Mouse (Mus musculus): ENCODE data around the gene Lhfpl4. TPM values are rescaled to one million over a fixed set of nuclear protein-coding genes. Genes with fewer than 3 reads are reported as not detected.
A peak's percentile ranks its signal among the peaks of the same experiment; 100 is the strongest.

The Lhfpl4 gene
- 0.37 TPM in 2 replicates for polyA plus RNA-seq (2016; fragmentation: Nextera tagmentation; extraction: Ambion mirVana)

DNA sequence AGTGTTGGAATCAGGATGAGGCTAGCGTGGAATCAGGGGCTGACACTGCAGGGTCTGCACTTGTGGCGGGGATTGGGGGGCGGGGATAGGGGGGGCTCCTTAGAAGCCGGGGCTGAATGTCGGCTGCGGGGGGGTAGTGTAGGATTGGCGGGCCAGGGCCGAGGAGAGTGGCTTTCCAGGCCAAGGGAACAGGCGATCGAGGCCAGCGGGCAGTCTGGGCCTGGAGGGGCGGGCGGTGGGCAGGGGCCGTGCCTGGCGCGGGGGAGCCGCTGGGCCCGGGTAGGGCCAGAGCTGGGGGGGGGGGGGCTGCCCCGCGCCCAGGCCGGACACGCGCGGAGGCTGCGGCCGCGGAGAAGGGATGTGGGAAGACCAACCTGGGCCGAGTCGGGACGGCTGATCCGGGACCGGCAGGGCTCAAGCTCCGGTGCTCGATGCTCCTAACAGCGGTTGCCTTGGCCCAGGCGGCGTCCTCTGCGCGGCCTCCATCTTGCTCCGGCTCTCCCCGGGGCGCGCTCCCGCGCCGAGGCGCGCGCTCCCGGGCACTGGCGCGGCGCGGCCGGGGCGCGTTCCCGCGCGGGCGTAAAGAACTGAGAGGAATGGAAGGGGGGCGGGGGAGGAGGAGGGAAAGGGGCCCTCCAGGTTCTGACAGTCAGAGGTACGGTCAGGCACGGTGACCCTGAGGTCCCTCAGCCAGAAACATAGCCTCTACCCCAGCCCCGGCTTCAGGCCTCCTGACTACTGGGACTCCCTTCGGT lies at the start of gene Lhfpl4:
Gene Lhfpl4, minus strand, starts transcription at position 544 of the 755 bp plus-strand sequence.
- Histone ChIP-seq H3K4me3 (peak within 1 kb of the TSS; percentile 57), H3K9ac (0 out of 2 replicates have a peak within 1 kb of the TSS, but pooled peaks have one; percentile 20), H3K36me3 (no peaks in the 10 kb centered on the region), H3K9me3 (replicated peaks) (no peaks in the 10 kb centered on the region), H3K27ac (ENCODE audit: poor library complexity, severe bottlenecking) (no peak within 1 kb of the TSS), H3K4me1 (replicated peaks) (peaks cover 11% of the 10 kb centered on the region), H3K27me3 (replicated peaks) (peaks cover 67% of the 10 kb centered on the region), H3K4me2 (peak within 1 kb of the TSS; percentile 86)
- WGBS: under 1% methylated on average over 54 of the region's 66 CpGs
- peak; percentile 33 for ATAC-seq (ENCODE audit: insufficient number of reproducible peaks, low FRiP score)

DNA sequence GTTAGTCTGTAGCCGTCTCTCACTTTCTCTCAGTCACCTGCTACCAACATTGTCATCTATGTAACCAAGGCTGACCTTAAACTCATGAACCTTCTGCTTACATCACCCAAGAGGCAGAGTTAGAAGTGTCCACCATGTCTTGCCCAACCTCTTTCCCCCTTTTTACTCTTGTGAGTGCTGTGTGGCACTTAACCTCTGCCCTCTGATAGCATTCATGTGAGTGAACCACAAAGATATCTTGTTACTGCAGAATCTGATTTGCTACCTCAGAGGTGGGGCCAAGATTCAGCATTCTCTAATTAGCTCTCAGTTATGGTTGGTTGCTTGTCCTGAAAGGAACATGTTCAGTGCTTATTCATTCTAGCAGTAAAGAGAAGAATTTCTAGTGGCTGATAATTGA lies 47.6 kb upstream of the Lhfpl4 start:
- H3K4me3 ChIP-seq: no peak overlapping the region
- no peak overlapping the region for H3K9ac ChIP-seq
- ATAC-seq (ENCODE audit: insufficient number of reproducible peaks, low FRiP score): no peak
- no peaks in the 10 kb centered on the region for H3K27me3 ChIP-seq (replicated peaks)
- peaks cover 13% of the 10 kb centered on the region for H3K4me1 ChIP-seq (replicated peaks)
- H3K36me3 ChIP-seq: peaks cover 35% of the 10 kb centered on the region
- WGBS: 84% methylated on average over 1 of the region's 1 CpGs
- no peak overlapping the region for H3K27ac ChIP-seq (ENCODE audit: poor library complexity, severe bottlenecking)
- no peaks in the 10 kb centered on the region for H3K9me3 ChIP-seq (replicated peaks)
- no peak overlapping the region for H3K4me2 ChIP-seq

DNA sequence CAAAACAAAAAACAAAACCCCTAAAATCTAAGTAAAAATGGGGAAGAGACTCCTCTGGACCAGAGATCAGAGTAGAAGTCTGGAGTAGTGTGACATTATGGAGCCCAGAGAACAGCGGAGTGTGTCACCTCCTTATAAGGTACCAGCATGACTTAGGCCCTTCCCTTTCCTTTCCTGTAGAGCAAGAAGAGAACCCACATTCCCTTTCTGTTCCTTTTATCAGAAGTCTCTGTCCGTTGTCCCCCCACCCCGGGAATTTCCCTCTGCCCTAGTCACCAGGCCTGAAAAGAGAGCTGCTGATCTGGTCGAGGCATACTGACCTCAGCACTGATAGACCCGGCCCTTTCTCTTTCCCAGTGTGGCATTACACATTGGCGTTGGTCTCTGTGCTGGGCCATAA lies 43.3 kb upstream of the Lhfpl4 start:
- no peak overlapping the region for H3K27ac ChIP-seq (ENCODE audit: poor library complexity, severe bottlenecking)
- peaks cover 26% of the 10 kb centered on the region for H3K36me3 ChIP-seq
- H3K9me3 ChIP-seq (replicated peaks): no peaks in the 10 kb centered on the region
- ATAC-seq (ENCODE audit: insufficient number of reproducible peaks, low FRiP score): no peak
- peak overlapping the region; percentile 91 for H3K4me2 ChIP-seq
- H3K4me1 ChIP-seq (replicated peaks): peaks cover 17% of the 10 kb centered on the region
- 17% methylated on average over 6 of the region's 6 CpGs for WGBS
- H3K27me3 ChIP-seq (replicated peaks): no peaks in the 10 kb centered on the region
- peak overlapping the region; percentile 91 for H3K9ac ChIP-seq
- peak overlapping the region; percentile 99 for H3K4me3 ChIP-seq

DNA sequence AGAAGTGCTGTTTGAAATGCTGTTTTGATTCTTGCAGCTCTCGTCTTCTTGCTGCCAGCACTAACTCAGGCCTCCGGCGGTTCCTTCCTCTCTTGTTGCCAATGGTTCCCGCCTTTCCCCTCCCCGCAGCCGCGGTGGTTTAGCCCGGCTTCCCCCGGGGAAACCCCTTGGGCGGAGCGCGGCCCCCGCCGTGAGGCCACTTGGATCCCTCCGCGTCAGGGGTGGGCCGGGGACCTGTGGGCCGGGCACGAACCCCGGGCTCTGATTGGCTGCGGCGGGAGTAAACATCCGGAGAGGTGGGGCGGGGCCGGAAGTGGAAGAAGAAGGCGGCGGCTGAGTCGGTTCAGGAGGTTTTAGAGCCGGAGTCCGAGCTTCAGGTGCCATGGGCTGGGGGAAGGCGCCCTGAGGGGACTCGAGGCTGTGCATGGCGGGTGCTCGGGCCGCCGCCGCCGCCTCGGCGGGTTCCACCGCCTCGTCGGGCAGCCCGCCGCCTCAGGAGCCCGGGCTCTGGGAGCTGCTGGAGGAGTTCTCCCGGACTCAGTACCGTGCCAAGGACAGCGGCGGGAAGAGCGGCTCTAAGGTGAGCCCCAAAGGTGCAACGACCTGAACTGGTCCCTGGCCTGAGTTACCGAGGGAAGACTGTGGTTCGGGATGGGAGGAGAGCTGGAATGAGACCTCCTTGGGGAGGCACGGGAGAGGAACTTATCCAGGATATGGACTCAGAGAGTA lies 42.5 kb upstream of the Lhfpl4 start, which contains the start of gene Mtmr14:
Gene Mtmr14, plus strand, starts transcription at position 302 of the 729 bp plus-strand sequence.
- WGBS: under 1% methylated on average over 51 of the region's 55 CpGs
- ATAC-seq (ENCODE audit: insufficient number of reproducible peaks, low FRiP score): peak; percentile 100

DNA sequence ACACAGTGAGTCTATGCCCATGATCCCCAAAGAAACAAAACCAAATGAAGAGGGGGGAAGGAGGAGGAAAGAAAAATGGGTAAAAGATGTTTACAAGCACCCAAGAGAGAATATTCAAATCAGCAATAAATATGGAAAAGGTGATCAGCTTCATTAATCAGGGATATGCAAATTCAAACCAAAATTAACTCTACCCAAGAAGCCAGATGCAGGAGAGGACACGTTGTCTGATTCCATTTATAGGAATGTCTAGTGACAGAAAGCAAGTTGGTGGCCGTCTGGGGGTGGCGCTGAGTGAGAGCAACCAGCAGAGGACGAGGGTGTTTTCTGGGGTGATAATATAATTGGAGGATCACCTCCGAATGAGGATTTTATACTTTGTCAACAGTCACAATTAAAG lies 40.0 kb upstream of the Lhfpl4 start:
- Histone ChIP-seq H3K4me3 (no peak overlapping the region), H3K27me3 (replicated peaks) (no peaks in the 10 kb centered on the region), H3K4me1 (replicated peaks) (peaks cover 17% of the 10 kb centered on the region), H3K4me2 (no peak overlapping the region), H3K36me3 (peaks cover 6% of the 10 kb centered on the region), H3K27ac (ENCODE audit: poor library complexity, severe bottlenecking) (no peak overlapping the region), H3K9ac (no peak overlapping the region), H3K9me3 (replicated peaks) (peaks cover 6% of the 10 kb centered on the region; the same call in 1 of the 2 replicates)
- no peak for ATAC-seq (ENCODE audit: insufficient number of reproducible peaks, low FRiP score)
- WGBS: 65% methylated on average over 5 of the region's 5 CpGs

More for the DNA sequence above, 42.5 kb upstream of the Lhfpl4 start, which contains the start of gene Mtmr14:
- no peaks in the 10 kb centered on the region for H3K9me3 ChIP-seq (replicated peaks)
- H3K4me2 ChIP-seq: peak within 1 kb of the TSS; percentile 91
- peak within 1 kb of the TSS; percentile 99 for H3K4me3 ChIP-seq
- H3K27me3 ChIP-seq (replicated peaks): no peaks in the 10 kb centered on the region
- peak within 1 kb of the TSS; percentile 91 for H3K9ac ChIP-seq
- peaks cover 22% of the 10 kb centered on the region for H3K36me3 ChIP-seq
- H3K27ac ChIP-seq (ENCODE audit: poor library complexity, severe bottlenecking): peak within 1 kb of the TSS; percentile 35
- peaks cover 17% of the 10 kb centered on the region for H3K4me1 ChIP-seq (replicated peaks)

DNA sequence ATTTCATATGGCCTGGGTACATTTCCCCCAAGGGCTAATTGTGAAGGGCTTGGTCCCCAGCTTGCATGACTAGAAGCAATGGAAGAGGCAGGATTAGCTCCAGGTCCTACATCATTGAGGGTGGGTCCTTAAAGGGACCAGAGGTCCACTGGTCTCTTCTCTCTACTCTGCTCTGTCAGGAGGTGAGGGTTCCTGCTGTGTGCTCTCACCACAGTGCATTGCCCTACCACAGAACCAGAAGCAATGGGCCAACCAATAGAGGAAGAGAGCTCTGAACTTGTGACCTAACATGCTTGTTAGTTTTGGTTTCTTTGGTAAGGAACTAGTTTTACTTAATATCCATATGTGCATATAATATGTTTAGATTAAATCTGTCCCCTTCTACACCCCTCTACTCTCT lies 31.5 kb upstream of the Lhfpl4 start:
- no peak for ATAC-seq (ENCODE audit: insufficient number of reproducible peaks, low FRiP score)
- no peaks in the 10 kb centered on the region for H3K36me3 ChIP-seq

DNA sequence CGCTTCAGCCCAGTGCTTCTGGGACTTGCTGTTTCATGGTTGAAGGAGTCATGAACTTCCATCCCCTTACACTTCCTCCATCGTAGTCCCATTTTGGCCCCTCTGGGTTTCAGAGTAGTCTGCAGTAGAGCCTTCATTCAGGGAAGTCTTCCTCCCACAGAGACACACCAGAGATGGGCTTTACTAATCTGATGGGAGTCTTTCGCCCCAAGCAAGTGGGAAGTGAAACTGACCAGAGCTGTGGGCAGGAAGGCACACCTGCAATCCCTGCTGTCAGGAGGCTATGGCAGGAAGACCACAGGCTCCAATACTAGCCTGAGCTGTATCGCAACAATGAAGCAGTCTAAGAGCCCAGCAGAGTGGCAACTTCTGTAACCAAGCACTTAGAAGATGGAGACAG lies 30.6 kb upstream of the Lhfpl4 start:
- H3K9ac ChIP-seq: no peak overlapping the region
- H3K27me3 ChIP-seq (replicated peaks): no peaks in the 10 kb centered on the region
- H3K4me1 ChIP-seq (replicated peaks): no peaks in the 10 kb centered on the region
- H3K27ac ChIP-seq (ENCODE audit: poor library complexity, severe bottlenecking): no peak overlapping the region
- ATAC-seq (ENCODE audit: insufficient number of reproducible peaks, low FRiP score): no peak
- no peaks in the 10 kb centered on the region for H3K36me3 ChIP-seq
- WGBS: 61% methylated on average over 4 of the region's 4 CpGs
- H3K9me3 ChIP-seq (replicated peaks): 0 out of 2 replicates have a peak, but pooled peaks cover 2% of the 10 kb centered on the region
- H3K4me2 ChIP-seq: no peak overlapping the region
- no peak overlapping the region for H3K4me3 ChIP-seq

More for the DNA sequence above, 31.5 kb upstream of the Lhfpl4 start:
- no peaks in the 10 kb centered on the region for H3K4me1 ChIP-seq (replicated peaks)
- no peak overlapping the region for H3K9ac ChIP-seq
- H3K27ac ChIP-seq (ENCODE audit: poor library complexity, severe bottlenecking): no peak overlapping the region
- peaks cover 6% of the 10 kb centered on the region; the same call in 1 of the 2 replicates for H3K9me3 ChIP-seq (replicated peaks)
- H3K27me3 ChIP-seq (replicated peaks): no peaks in the 10 kb centered on the region
- H3K4me2 ChIP-seq: no peak overlapping the region
- no peak overlapping the region for H3K4me3 ChIP-seq

DNA sequence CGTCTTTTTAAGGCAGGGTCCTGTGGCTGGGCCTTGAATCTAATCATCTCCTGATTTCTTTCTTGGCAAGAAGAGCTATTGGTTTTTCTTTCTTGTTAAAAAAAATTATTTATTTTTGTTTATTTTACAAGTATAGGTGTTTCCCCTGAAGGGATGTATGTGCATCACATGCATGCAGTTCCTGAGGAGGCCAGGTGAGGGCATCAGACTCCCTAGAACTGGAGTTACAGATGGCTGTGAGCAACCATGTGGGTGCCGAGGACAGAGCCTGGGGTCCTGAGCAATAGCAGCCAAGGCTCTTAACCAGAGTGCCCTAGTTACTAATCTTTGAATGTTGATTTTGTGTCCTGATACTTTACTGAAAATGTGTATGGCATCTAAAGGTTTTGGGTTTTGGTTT lies 21.1 kb upstream of the Lhfpl4 start:
- Histone ChIP-seq H3K27ac (ENCODE audit: poor library complexity, severe bottlenecking) (no peak overlapping the region), H3K4me3 (no peak overlapping the region), H3K27me3 (replicated peaks) (no peaks in the 10 kb centered on the region), H3K9me3 (replicated peaks) (0 out of 2 replicates have a peak, but pooled peaks cover 4% of the 10 kb centered on the region), H3K9ac (no peak overlapping the region), H3K36me3 (no peaks in the 10 kb centered on the region), H3K4me1 (replicated peaks) (no peaks in the 10 kb centered on the region), H3K4me2 (no peak overlapping the region)
- no peak for ATAC-seq (ENCODE audit: insufficient number of reproducible peaks, low FRiP score)
- WGBS: 66% methylated on average over 2 of the region's 2 CpGs

DNA sequence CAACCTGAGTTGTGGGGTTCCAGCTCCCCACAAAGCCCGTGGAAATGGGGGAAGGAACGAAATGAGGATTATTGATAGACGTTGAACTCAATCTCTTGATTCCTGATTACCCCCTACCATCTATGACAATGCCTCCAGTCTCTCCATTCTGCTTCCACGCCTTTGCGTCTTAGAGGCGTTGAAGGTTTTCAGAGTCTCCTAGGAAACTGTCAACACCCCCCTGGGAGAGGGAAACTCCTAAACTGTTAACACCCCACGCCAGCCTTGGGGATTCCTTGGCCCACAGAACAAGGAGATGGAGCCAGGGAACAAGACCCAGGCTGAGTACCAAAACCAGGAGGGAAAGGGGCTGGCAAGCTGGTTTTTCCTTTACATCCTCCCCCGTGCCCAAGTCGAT lies 410 bp upstream of the Lhfpl4 start:
- H3K9ac ChIP-seq: no peak overlapping the region
- peaks cover 11% of the 10 kb centered on the region for H3K4me1 ChIP-seq (replicated peaks)
- peak overlapping the region; percentile 57 for H3K4me3 ChIP-seq
- no peak for ATAC-seq (ENCODE audit: insufficient number of reproducible peaks, low FRiP score)
- H3K4me2 ChIP-seq: peak overlapping the region; percentile 86
- 13% methylated on average over 9 of the region's 9 CpGs for WGBS
- H3K27ac ChIP-seq (ENCODE audit: poor library complexity, severe bottlenecking): no peak overlapping the region
- peaks cover 67% of the 10 kb centered on the region for H3K27me3 ChIP-seq (replicated peaks)
- H3K36me3 ChIP-seq: no peaks in the 10 kb centered on the region
- H3K9me3 ChIP-seq (replicated peaks): no peaks in the 10 kb centered on the region

DNA sequence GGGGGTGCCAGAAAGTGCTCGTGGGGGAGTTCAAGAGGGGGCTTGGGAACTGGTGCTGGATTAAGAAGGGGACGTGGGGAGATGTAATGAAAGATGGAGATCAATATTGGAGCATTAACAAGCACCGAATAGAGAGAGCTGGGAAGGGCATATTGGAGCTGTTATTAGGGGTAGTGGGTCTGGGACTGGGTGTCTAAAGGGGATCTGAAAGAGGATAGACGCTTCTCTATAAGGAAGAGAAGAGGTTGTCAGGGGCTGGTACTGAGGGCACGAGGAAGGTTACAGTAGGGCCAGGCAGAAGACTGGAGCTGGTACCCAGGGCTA lies 705 bp downstream of the Lhfpl4 start:
- Histone ChIP-seq H3K9ac (no peak overlapping the region), H3K4me3 (peak overlapping the region; percentile 57), H3K27ac (ENCODE audit: poor library complexity, severe bottlenecking) (no peak overlapping the region), H3K4me2 (peak overlapping the region; percentile 86), H3K9me3 (replicated peaks) (no peaks in the 10 kb centered on the region), H3K36me3 (no peaks in the 10 kb centered on the region), H3K27me3 (replicated peaks) (peaks cover 67% of the 10 kb centered on the region), H3K4me1 (replicated peaks) (peaks cover 11% of the 10 kb centered on the region)
- 7% methylated on average over 5 of the region's 5 CpGs for WGBS
- ATAC-seq (ENCODE audit: insufficient number of reproducible peaks, low FRiP score): no peak

DNA sequence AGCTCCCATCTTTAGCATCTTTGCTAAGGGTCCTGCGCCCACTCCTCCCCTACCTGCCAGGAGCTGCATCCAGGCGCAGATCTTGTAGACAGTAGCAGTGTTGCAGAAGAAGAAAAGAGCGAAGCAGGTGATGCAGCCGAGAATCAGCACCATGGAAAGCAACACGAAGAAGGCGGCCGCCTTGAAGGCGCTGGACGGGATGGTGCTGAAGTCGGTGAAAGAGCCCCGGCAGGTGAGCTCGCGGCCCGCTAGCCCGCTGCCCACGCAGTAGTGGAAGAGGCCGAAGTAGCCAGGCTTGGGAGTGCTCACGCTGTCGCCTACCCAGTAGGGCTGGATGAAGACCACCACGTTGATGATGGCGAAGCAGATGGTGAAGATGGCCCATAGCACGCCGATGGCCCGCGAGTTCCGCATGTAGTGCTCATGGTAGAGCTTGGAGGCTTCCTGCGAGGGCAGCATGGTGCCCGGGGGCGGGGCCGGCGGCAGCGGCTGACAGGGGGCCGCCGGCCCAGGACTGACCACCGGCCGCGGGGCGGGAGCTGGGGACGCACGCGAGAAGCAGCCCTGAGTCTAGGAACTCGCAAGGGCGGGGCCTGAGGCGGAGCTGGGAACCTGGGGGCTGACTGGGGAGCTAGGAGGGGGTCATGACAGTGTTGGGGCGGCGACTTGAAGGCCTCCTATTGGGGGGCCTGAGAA lies 1.3 kb downstream of the Lhfpl4 start:
- 3% methylated on average over 46 of the region's 46 CpGs for WGBS
- H3K27ac ChIP-seq (ENCODE audit: poor library complexity, severe bottlenecking): no peak overlapping the region
- H3K4me2 ChIP-seq: peak overlapping the region; percentile 52
- H3K9me3 ChIP-seq (replicated peaks): no peaks in the 10 kb centered on the region
- peaks cover 65% of the 10 kb centered on the region for H3K27me3 ChIP-seq (replicated peaks)
- peak overlapping the region; percentile 14 for H3K4me3 ChIP-seq
- no peaks in the 10 kb centered on the region for H3K36me3 ChIP-seq
- no peak overlapping the region for H3K9ac ChIP-seq
- 0 out of 2 replicates have a peak, but pooled peaks have one; percentile 11 for ATAC-seq (ENCODE audit: insufficient number of reproducible peaks, low FRiP score)
- H3K4me1 ChIP-seq (replicated peaks): peaks cover 11% of the 10 kb centered on the region
